In genomic region chr4:133014088-133014487, GRCm38 (mm10) we compare ENCODE assay signal across 8 mouse cellular contexts. TPM values are rescaled to one million over a fixed set of nuclear protein-coding genes. Genes with fewer than 3 reads are reported as not detected.
A peak's percentile ranks its signal among the peaks of the same experiment; 100 is the strongest.
DNase-seq lines count a peak whose midpoint lies in the region; ATAC-seq and TF ChIP-seq lines count a peak whose summit lies in the region.

No protein-coding gene starts in this region.

- TF ChIP-seq CTCF in cerebellum, adult 2 months (IDR thresholded peaks at IDR 0.05; ENCODE audit: borderline replicate concordance, insufficient read depth, low read depth, low read length), result no peak

- no peak for TF ChIP-seq POLR2A in cerebellum, adult 2 months (IDR thresholded peaks at IDR 0.05; ENCODE audit: borderline replicate concordance, insufficient read depth, low read length)

- 30% methylated on average over 5 of the region's 5 CpGs for WGBS in kidney, embryonic 15.5 days
- under 1% methylated on average over 5 of the region's 5 CpGs for WGBS in cerebellum, adult 2 months
- WGBS in forebrain, embryonic 16.5 days, result 20% methylated on average over 5 of the region's 5 CpGs
- WGBS in midbrain, embryonic 10.5 days, result 27% methylated on average over 5 of the region's 5 CpGs

- peak overlapping the region; percentile 98 for H3K27ac ChIP-seq in kidney, embryonic 15.5 days
- no peak overlapping the region for H3K27ac ChIP-seq in cerebellum, adult 2 months (ENCODE audit: insufficient read depth, low read length)
- peak overlapping the region; percentile 98 for H3K27ac ChIP-seq in forebrain, embryonic 16.5 days (ENCODE audit: low read length)
- 0 out of 2 replicates have a peak overlapping the region, but pooled peaks have one; percentile 98 for H3K27ac ChIP-seq in midbrain, embryonic 10.5 days (replicated peaks)

- no peak for DNase-seq in kidney, postnatal 4 days
- DNase-seq in cerebellum, adult 2 months, result peak; percentile 65 to 74
- no peak for DNase-seq in midbrain, embryonic 10.5 days (ENCODE audit: low spot score)
- DNase-seq in urinary bladder, postnatal 25 days (ENCODE audit: low spot score), result no peak
- no peak for DNase-seq in frontal cortex, postnatal 36 days (ENCODE audit: low spot score in 2 of 2)
- no peak for DNase-seq in kidney, adult 18-20 months

- no peak for ATAC-seq in kidney, embryonic 15.5 days (replicated peaks; ENCODE audit: low FRiP score)
- ATAC-seq in forebrain, embryonic 16.5 days, result no peak

- H3K27me3 ChIP-seq in kidney, embryonic 15.5 days, result peaks cover 12% of the 10 kb centered on the region
- H3K27me3 ChIP-seq in cerebellum, adult 2 months (ENCODE audit: control insufficient read depth, insufficient read depth, low read length), result no peaks in the 10 kb centered on the region
- peaks cover 10% of the 10 kb centered on the region for H3K27me3 ChIP-seq in forebrain, embryonic 16.5 days (replicated peaks; ENCODE audit: control insufficient read depth, insufficient read depth, low read length)
- H3K27me3 ChIP-seq in midbrain, embryonic 10.5 days (ENCODE audit: low read depth, poor library complexity, severe bottlenecking), result peaks cover 21% of the 10 kb centered on the region

- peaks cover 12% of the 10 kb centered on the region; the same call in 1 of the 2 replicates for H3K36me3 ChIP-seq in kidney, embryonic 15.5 days
- H3K36me3 ChIP-seq in forebrain, embryonic 16.5 days (ENCODE audit: control insufficient read depth, insufficient read depth), result no peaks in the 10 kb centered on the region
- peaks cover 2% of the 10 kb centered on the region; the same call in 1 of the 2 replicates for H3K36me3 ChIP-seq in midbrain, embryonic 10.5 days

- H3K4me2 ChIP-seq in kidney, embryonic 15.5 days, result peak overlapping the region; percentile 66
- peak overlapping the region; percentile 76 for H3K4me2 ChIP-seq in forebrain, embryonic 16.5 days (ENCODE audit: low read length)

- peak overlapping the region; percentile 12; the same call in 1 of the 2 replicates for H3K9ac ChIP-seq in kidney, embryonic 15.5 days
- peak overlapping the region; percentile 99 for H3K9ac ChIP-seq in forebrain, embryonic 16.5 days (replicated peaks; ENCODE audit: low read depth, low read length)

- H3K9me3 ChIP-seq in kidney, embryonic 15.5 days (replicated peaks), result no peaks in the 10 kb centered on the region
- no peaks in the 10 kb centered on the region for H3K9me3 ChIP-seq in forebrain, embryonic 16.5 days (ENCODE audit: control insufficient read depth, low read length)
- H3K9me3 ChIP-seq in midbrain, embryonic 10.5 days (replicated peaks), result no peaks in the 10 kb centered on the region

- H3K4me1 ChIP-seq in kidney, embryonic 15.5 days, result peaks cover 77% of the 10 kb centered on the region
- peaks cover 41% of the 10 kb centered on the region for H3K4me1 ChIP-seq in cerebellum, adult 2 months (ENCODE audit: control insufficient read depth, insufficient read depth, low read length)
- peaks cover 60% of the 10 kb centered on the region for H3K4me1 ChIP-seq in forebrain, embryonic 16.5 days (replicated peaks; ENCODE audit: control insufficient read depth, insufficient read depth, low read length)
- H3K4me1 ChIP-seq in midbrain, embryonic 10.5 days, result peaks cover 90% of the 10 kb centered on the region

- peak overlapping the region; percentile 99 for H3K4me3 ChIP-seq in kidney, embryonic 15.5 days (replicated peaks)
- H3K4me3 ChIP-seq in cerebellum, adult 2 months (replicated peaks; ENCODE audit: insufficient read depth, low read depth, low read length), result peak overlapping the region; percentile 98
- H3K4me3 ChIP-seq in forebrain, embryonic 16.5 days (replicated peaks; ENCODE audit: low read length), result peak overlapping the region; percentile 93
- H3K4me3 ChIP-seq in midbrain, embryonic 10.5 days, result peak overlapping the region; percentile 96

RNA-seq across cellular contexts. Expression of gene Ahdc1, which starts 3.0 kb away (rescaled TPM):
- 7.4 and 10.1 TPM in 2 replicates for polyA plus RNA-seq in kidney, embryonic 15.5 days (2015; fragmentation: Nextera tagmentation; extraction: Ambion mirVana)
- 30.8 and 34.3 TPM in 2 replicates for polyA plus RNA-seq in cerebellum, adult 2 months (2012; rRNA removed)
- polyA plus RNA-seq in forebrain, embryonic 16.5 days (2015; fragmentation: Nextera tagmentation; extraction: Ambion mirVana), result 13.0 and 13.7 TPM in 2 replicates
- polyA plus RNA-seq in midbrain, embryonic 10.5 days (2016; fragmentation: Nextera tagmentation; extraction: Ambion mirVana), result 5.7 and 5.8 TPM in 2 replicates

RNA-seq across cellular contexts. Expression of gene Fgr, which starts 40.2 kb away (rescaled TPM):
- 0.63 and 0.81 TPM in 2 replicates for polyA plus RNA-seq in kidney, embryonic 15.5 days (2015; fragmentation: Nextera tagmentation; extraction: Ambion mirVana)
- 0.32 and 0.38 TPM in 2 replicates for polyA plus RNA-seq in cerebellum, adult 2 months (2012; rRNA removed)
- polyA plus RNA-seq in forebrain, embryonic 16.5 days (2015; fragmentation: Nextera tagmentation; extraction: Ambion mirVana), result not detected in 2 replicates
- polyA plus RNA-seq in midbrain, embryonic 10.5 days (2016; fragmentation: Nextera tagmentation; extraction: Ambion mirVana), result 0.05 and 0.10 TPM in 2 replicates

Comparison
In these comparisons a context has a peak if more than half of its experiments do, and no peak if none do; other contexts are left out.
1. DNase-seq: peak in cerebellum, adult 2 months (2 of 2); none in kidney, postnatal 4 days (0 of 2), midbrain, embryonic 10.5 days (single experiment), urinary bladder, postnatal 25 days (single experiment), frontal cortex, postnatal 36 days (0 of 2) and kidney, adult 18-20 months (single experiment).
2. Peak in every context shown above with its lines, with median percentiles within 50 percentile points of each other: H3K4me3 ChIP-seq.